Mouse (Mus musculus) heart, embryonic 14.5 days (tissue): ENCODE measurements at regions not wholly inside any gene's neighbourhood (a gene's known extent, or its start where the extent isn't known, plus 50 kb on each side); places are given as distances from the start of the nearest gene placed in this dataset.

ENCODE experiments used
- ATAC-seq: fragments of 200-750 bp; cut with Nextera tagmentation; 2 replicates; pipeline ENCODE4 v1.8.0; 2017; ENCODE audit warnings: low read depth, moderate TSS enrichment; ENCODE audit not compliant: insufficient number of reproducible peaks, insufficient read depth, low FRiP score
- H3K27ac ChIP-seq, 2 experiments: fragments of 200-500 bp in 1 of 2; fragments of 300-500 bp in 1 of 2; sonication (generic) in 1 of 2; replicated peaks in 1 of 2; 2 replicates each; pipeline ENCODE4 v1.5.1; 2012 to 2014; ENCODE audit warnings: low read depth in 2 of 2, low read length in 2 of 2, control low read depth in 1 of 2, mild to moderate bottlenecking in 1 of 2, mixed read lengths in 1 of 2; ENCODE audit not compliant: control insufficient read depth in 1 of 2, insufficient read depth in 1 of 2
- H3K27me3 ChIP-seq: fragments of 300-500 bp; sonication (generic); 2 replicates; pipeline ENCODE4 v1.6.1; 2014; ENCODE audit warnings: mild to moderate bottlenecking, low read length, control low read depth; ENCODE audit not compliant: control insufficient read depth, insufficient read depth
- H3K36me3 ChIP-seq: fragments of 300-500 bp; sonication (generic); 2 replicates; pipeline ENCODE4 v1.6.1; 2014; ENCODE audit warnings: mild to moderate bottlenecking, control low read depth, low read length, mixed read lengths; ENCODE audit not compliant: control insufficient read depth, insufficient read depth
- H3K4me1 ChIP-seq, 2 experiments: fragments of 200-500 bp in 1 of 2; fragments of 300-500 bp in 1 of 2; sonication (generic) in 1 of 2; 2 replicates each; pipeline ENCODE4 v1.6.1; 2012 to 2014; ENCODE audit warnings: low read length in 2 of 2, control low read depth in 1 of 2, mixed read lengths in 1 of 2; ENCODE audit not compliant: control insufficient read depth in 2 of 2, insufficient read depth in 2 of 2
- H3K4me2 ChIP-seq: fragments of 300-500 bp; sonication (generic); 2 replicates; pipeline ENCODE4 v1.6.1; 2014; ENCODE audit warnings: mild to moderate bottlenecking, low read length
- H3K4me3 ChIP-seq, 2 experiments: fragments of 200-500 bp in 1 of 2; fragments of 300-500 bp in 1 of 2; sonication (generic) in 1 of 2; 2 replicates each; pipeline ENCODE4 v1.5.1; 2012 to 2014; ENCODE audit warnings: low read length in 2 of 2, mild to moderate bottlenecking in 2 of 2, control low read depth in 1 of 2, low read depth in 1 of 2, moderate library complexity in 1 of 2; ENCODE audit not compliant: control insufficient read depth in 1 of 2, insufficient read depth in 1 of 2
- H3K9ac ChIP-seq: fragments of 300-500 bp; sonication (generic); 2 replicates; pipeline ENCODE4 v1.6.1; 2014; ENCODE audit warnings: mild to moderate bottlenecking, low read length
- H3K9me3 ChIP-seq: fragments of 300-500 bp; sonication (generic); 2 replicates; pipeline ENCODE4 v1.6.1; 2016; ENCODE audit warnings: low read length, control low read depth; ENCODE audit not compliant: control insufficient read depth
- WGBS: fragments of 180-500 bp; shearing (Covaris S2); extraction: QIAGEN DNeasy Blood & Tissue Kit; methylation state at CpG from one replicate; pipeline ENCODE4 v1.1.7; 2014; 5-methylcytosine and 5-hydroxymethylcytosine counted together

GRCm38 (mm10) chr16:93533205-93533604 lies 70.7 kb downstream of the Setd4 start:
- no peaks in the 10 kb centered on the region for H3K36me3 ChIP-seq
- no peak overlapping the region for H3K9ac ChIP-seq
- no peak for ATAC-seq
- H3K27ac ChIP-seq = no peak overlapping the region
- no peak overlapping the region for H3K4me2 ChIP-seq
- 16% methylated on average over 4 of the region's 4 CpGs for WGBS
- no peaks in the 10 kb centered on the region for H3K9me3 ChIP-seq
- no peaks in the 10 kb centered on the region for H3K4me1 ChIP-seq
- 0 out of 2 replicates have a peak, but pooled peaks cover 3% of the 10 kb centered on the region for H3K27me3 ChIP-seq
- H3K4me3 ChIP-seq = no peak overlapping the region

GRCm38 (mm10) chr16:93531937-93532336 lies 71.9 kb downstream of the Setd4 start:
- Histone ChIP-seq H3K4me1 (no peaks in the 10 kb centered on the region), H3K4me3 (no peak overlapping the region), H3K27me3 (0 out of 2 replicates have a peak, but pooled peaks cover 3% of the 10 kb centered on the region), H3K4me2 (no peak overlapping the region), H3K36me3 (no peaks in the 10 kb centered on the region), H3K27ac (no peak overlapping the region), H3K9ac (no peak overlapping the region), H3K9me3 (no peaks in the 10 kb centered on the region)
- WGBS = 66% methylated on average over 8 of the region's 8 CpGs
- no peak for ATAC-seq

GRCm38 (mm10) chr16:93522485-93522884 lies 81.4 kb downstream of the Setd4 start:
- Histone ChIP-seq H3K4me1 (no peaks in the 10 kb centered on the region), H3K4me3 (no peak overlapping the region), H3K9me3 (no peaks in the 10 kb centered on the region), H3K9ac (no peak overlapping the region), H3K36me3 (no peaks in the 10 kb centered on the region), H3K27me3 (no peaks in the 10 kb centered on the region), H3K27ac (no peak overlapping the region), H3K4me2 (no peak overlapping the region)
- no peak for ATAC-seq
- WGBS = 72% methylated on average over 2 of the region's 2 CpGs

DNA sequence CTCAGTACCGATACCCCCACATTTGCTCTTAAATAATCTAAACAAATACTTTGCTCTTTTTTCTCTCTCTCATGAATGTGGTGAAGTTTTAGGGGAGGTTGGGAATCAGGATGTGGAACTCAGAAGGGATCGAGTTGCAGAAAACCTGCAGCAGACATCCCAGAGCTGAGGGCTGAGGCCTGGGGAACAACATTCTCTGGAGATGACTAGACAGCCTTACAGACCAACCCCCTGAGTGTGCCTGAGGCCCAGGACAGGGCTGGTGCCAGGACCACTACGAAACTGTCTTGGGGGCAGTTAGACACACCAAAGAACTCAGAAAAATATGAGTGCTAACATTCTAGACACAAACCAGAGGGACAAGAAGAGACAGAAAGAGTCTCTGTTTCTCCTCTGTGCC lies 83.4 kb downstream of the Setd4 start:
- H3K9ac ChIP-seq = no peak overlapping the region
- H3K27me3 ChIP-seq = no peaks in the 10 kb centered on the region
- no peaks in the 10 kb centered on the region for H3K36me3 ChIP-seq
- no peaks in the 10 kb centered on the region for H3K4me1 ChIP-seq
- H3K9me3 ChIP-seq = no peaks in the 10 kb centered on the region
- no peak overlapping the region for H3K4me2 ChIP-seq
- ATAC-seq = no peak
- WGBS = 58% methylated on average over 3 of the region's 3 CpGs
- no peak overlapping the region for H3K27ac ChIP-seq
- no peak overlapping the region for H3K4me3 ChIP-seq

- no peak overlapping the region for H3K9ac ChIP-seq
- no peak for ATAC-seq
- no peak overlapping the region for H3K4me2 ChIP-seq
- no peak overlapping the region for H3K4me3 ChIP-seq
- H3K27me3 ChIP-seq = no peaks in the 10 kb centered on the region
- H3K36me3 ChIP-seq = no peaks in the 10 kb centered on the region
- no peaks in the 10 kb centered on the region for H3K4me1 ChIP-seq
- no peak overlapping the region for H3K27ac ChIP-seq
- no peaks in the 10 kb centered on the region for H3K9me3 ChIP-seq
- WGBS = 74% methylated on average over 1 of the region's 1 CpGs
These were observed 85.2 kb downstream of the Setd4 start for GRCm38 (mm10) chr16:93518620-93519019.

GRCm38 (mm10) chr16:93516793-93517192 lies 87.1 kb downstream of the Setd4 start:
- 47% methylated on average over 5 of the region's 5 CpGs for WGBS
- H3K36me3 ChIP-seq = no peaks in the 10 kb centered on the region
- ATAC-seq = no peak
- no peaks in the 10 kb centered on the region for H3K9me3 ChIP-seq
- no peak overlapping the region for H3K9ac ChIP-seq
- no peak overlapping the region for H3K4me2 ChIP-seq
- H3K4me3 ChIP-seq = no peak overlapping the region
- H3K27ac ChIP-seq = no peak overlapping the region
- no peaks in the 10 kb centered on the region for H3K4me1 ChIP-seq
- no peaks in the 10 kb centered on the region for H3K27me3 ChIP-seq

- WGBS = 76% methylated on average over 5 of the region's 5 CpGs
These were observed 88.4 kb downstream of the Setd4 start for GRCm38 (mm10) chr16:93515456-93515941.

GRCm38 (mm10) chr16:93513616-93514041 lies 90.2 kb downstream of the Setd4 start:
- no peaks in the 10 kb centered on the region for H3K27me3 ChIP-seq
- no peak overlapping the region for H3K9ac ChIP-seq
- no peak overlapping the region for H3K27ac ChIP-seq
- ATAC-seq = no peak
- no peaks in the 10 kb centered on the region for H3K36me3 ChIP-seq
- H3K9me3 ChIP-seq = no peaks in the 10 kb centered on the region
- H3K4me3 ChIP-seq = no peak overlapping the region
- WGBS = 90% methylated on average over 5 of the region's 5 CpGs
- H3K4me1 ChIP-seq = no peaks in the 10 kb centered on the region
- H3K4me2 ChIP-seq = no peak overlapping the region

More at GRCm38 (mm10) chr16:93515456-93515941, 88.4 kb downstream of the Setd4 start:
- no peaks in the 10 kb centered on the region for H3K4me1 ChIP-seq
- H3K36me3 ChIP-seq = no peaks in the 10 kb centered on the region
- H3K9me3 ChIP-seq = no peaks in the 10 kb centered on the region
- H3K9ac ChIP-seq = no peak overlapping the region
- no peak overlapping the region for H3K4me3 ChIP-seq
- H3K27me3 ChIP-seq = no peaks in the 10 kb centered on the region
- no peak overlapping the region for H3K4me2 ChIP-seq
- no peak for ATAC-seq
- H3K27ac ChIP-seq = no peak overlapping the region
